Mouse (Mus musculus) thymus, adult 2 months (tissue): ENCODE results near the gene Btbd9.

Experiments used
- CTCF ChIP-seq: fragments of 200-500 bp; IDR thresholded peaks from 2 replicates; pipeline ENCODE4 v1.5.1; 2012; ENCODE audit warnings: mild to moderate bottlenecking, control low read depth, low read length, moderate library complexity, borderline replicate concordance; ENCODE audit not compliant: control insufficient read depth, poor library complexity, insufficient read depth; ENCODE audit errors: extremely low read depth
- POLR2A ChIP-seq: fragments of 200-500 bp; IDR thresholded peaks from 2 replicates; pipeline ENCODE4 v1.6.1; 2012; ENCODE audit warnings: mild to moderate bottlenecking, low read length, control low read depth, moderate library complexity; ENCODE audit not compliant: control insufficient read depth, poor library complexity, insufficient read depth; ENCODE audit errors: extremely low read depth

DNA sequence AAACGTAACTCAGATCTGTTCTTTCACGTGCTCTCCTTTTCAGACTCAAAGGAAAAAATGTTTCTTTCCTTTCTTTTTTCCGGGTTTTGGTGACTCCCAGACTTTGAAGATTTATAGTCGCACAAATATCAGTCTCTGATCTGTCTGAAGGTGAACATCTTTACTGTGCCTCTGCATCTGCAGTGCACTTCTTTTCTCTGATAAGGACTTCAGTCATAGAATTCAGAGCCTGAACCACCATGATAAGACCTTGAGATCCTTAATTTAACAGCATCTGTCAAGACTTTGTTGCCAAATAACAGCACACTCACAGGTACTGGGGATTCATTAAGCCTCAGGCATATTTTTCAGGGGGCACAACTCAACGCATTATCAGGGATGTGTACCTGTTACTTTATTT, 39.9 kb upstream of the Btbd9 start:
- TF ChIP-seq POLR2A (no peak), CTCF (no peak)
